Mouse (Mus musculus): ENCODE results near the gene Kpna4. TPM values are rescaled to one million over a fixed set of nuclear protein-coding genes. Genes with fewer than 3 reads are reported as not detected.

Gene Kpna4
- total RNA-seq (2014; rRNA removed) (48.2 and 53.0 TPM in 2 replicates), polyA plus RNA-seq (2015; fragmentation: Nextera tagmentation; extraction: Ambion mirVana) (21.7 and 26.4 TPM in 2 replicates)

- no peak for TF ChIP-seq CTCF (IDR thresholded peaks at IDR 0.05; ENCODE audit: low read depth)
- H3K9ac ChIP-seq (replicated peaks; ENCODE audit: low read length), result peak within 1 kb of the TSS; percentile 93
- DNase-seq (ENCODE audit: low spot score) (peak; percentile 97), ATAC-seq (peak; percentile 98)
- H3K4me2 ChIP-seq (ENCODE audit: low read depth, low read length), result peak within 1 kb of the TSS; percentile 75
- no peaks in the 10 kb centered on the region for H3K9me3 ChIP-seq (ENCODE audit: low read length)
- H3K27me3 ChIP-seq (ENCODE audit: insufficient read depth, low read length), result no peaks in the 10 kb centered on the region
- peaks cover 7% of the 10 kb centered on the region for H3K4me1 ChIP-seq (ENCODE audit: insufficient read depth, low read length)
- no peaks in the 10 kb centered on the region for H3K36me3 ChIP-seq (ENCODE audit: insufficient read depth, low read length)
- H3K27ac ChIP-seq, result peak within 1 kb of the TSS; percentile 98
- under 1% methylated on average over 76 of the region's 107 CpGs for WGBS
- peak within 1 kb of the TSS; percentile 95 for H3K4me3 ChIP-seq (ENCODE audit: low read length)
Measured at GRCm38 (mm10) chr3:69126509-69127345, at the start of gene Kpna4. Kpna4 (minus strand) TSS chr3:69127113.

GRCm38 (mm10) chr3:69175229-69175628, 48.3 kb upstream of the Kpna4 start:
- TF ChIP-seq CTCF (IDR thresholded peaks at IDR 0.05; ENCODE audit: low read depth), result no peak
- no peak for ATAC-seq
- Histone ChIP-seq H3K9ac (replicated peaks; ENCODE audit: low read length) (no peak overlapping the region), H3K27ac (no peak overlapping the region), H3K27me3 (ENCODE audit: insufficient read depth, low read length) (no peaks in the 10 kb centered on the region), H3K4me2 (ENCODE audit: low read depth, low read length) (no peak overlapping the region), H3K9me3 (ENCODE audit: low read length) (no peaks in the 10 kb centered on the region), H3K4me3 (ENCODE audit: low read length) (no peak overlapping the region), H3K4me1 (ENCODE audit: insufficient read depth, low read length) (no peaks in the 10 kb centered on the region), H3K36me3 (ENCODE audit: insufficient read depth, low read length) (no peaks in the 10 kb centered on the region)
- no peak for DNase-seq (ENCODE audit: low spot score)
- 4% methylated on average over 1 of the region's 1 CpGs for whole genome bisulfite sequencing

- H3K9ac ChIP-seq (replicated peaks; ENCODE audit: low read length), result no peak overlapping the region
- no peak for ATAC-seq
- DNase-seq (ENCODE audit: low spot score), result no peak
- no peaks in the 10 kb centered on the region for H3K36me3 ChIP-seq (ENCODE audit: insufficient read depth, low read length)
- TF ChIP-seq CTCF (IDR thresholded peaks at IDR 0.05; ENCODE audit: low read depth), result no peak
- H3K27me3 ChIP-seq (ENCODE audit: insufficient read depth, low read length), result no peaks in the 10 kb centered on the region
- H3K9me3 ChIP-seq (ENCODE audit: low read length), result no peaks in the 10 kb centered on the region
- H3K4me2 ChIP-seq (ENCODE audit: low read depth, low read length), result no peak overlapping the region
- no peaks in the 10 kb centered on the region for H3K4me1 ChIP-seq (ENCODE audit: insufficient read depth, low read length)
- no peak overlapping the region for H3K27ac ChIP-seq
- H3K4me3 ChIP-seq (ENCODE audit: low read length), result no peak overlapping the region
- 53% methylated on average over 4 of the region's 4 CpGs for WGBS
Measured at GRCm38 (mm10) chr3:69171123-69171522, 44.2 kb upstream of the Kpna4 start.

- no peak for TF ChIP-seq CTCF (IDR thresholded peaks at IDR 0.05; ENCODE audit: low read depth)
- H3K9me3 ChIP-seq (ENCODE audit: low read length), result no peaks in the 10 kb centered on the region
- H3K4me3 ChIP-seq (ENCODE audit: low read length), result no peak overlapping the region
- no peaks in the 10 kb centered on the region for H3K36me3 ChIP-seq (ENCODE audit: insufficient read depth, low read length)
- H3K27me3 ChIP-seq (ENCODE audit: insufficient read depth, low read length), result no peaks in the 10 kb centered on the region
- H3K9ac ChIP-seq (replicated peaks; ENCODE audit: low read length), result no peak overlapping the region
- H3K4me2 ChIP-seq (ENCODE audit: low read depth, low read length), result no peak overlapping the region
- no peak overlapping the region for H3K27ac ChIP-seq
- no peak for ATAC-seq
- whole genome bisulfite sequencing, result 84% methylated on average over 5 of the region's 5 CpGs
- no peaks in the 10 kb centered on the region for H3K4me1 ChIP-seq (ENCODE audit: insufficient read depth, low read length)
- DNase-seq (ENCODE audit: low spot score), result no peak
Measured at GRCm38 (mm10) chr3:69169796-69170195, 42.9 kb upstream of the Kpna4 start.

- Histone ChIP-seq H3K36me3 (ENCODE audit: insufficient read depth, low read length) (no peaks in the 10 kb centered on the region), H3K27ac (no peak overlapping the region), H3K9me3 (ENCODE audit: low read length) (no peaks in the 10 kb centered on the region), H3K27me3 (ENCODE audit: insufficient read depth, low read length) (no peaks in the 10 kb centered on the region), H3K9ac (replicated peaks; ENCODE audit: low read length) (no peak overlapping the region), H3K4me3 (ENCODE audit: low read length) (no peak overlapping the region), H3K4me1 (ENCODE audit: insufficient read depth, low read length) (no peaks in the 10 kb centered on the region), H3K4me2 (ENCODE audit: low read depth, low read length) (no peak overlapping the region)
- DNase-seq (ENCODE audit: low spot score) (no peak), ATAC-seq (no peak)
- WGBS, result 87% methylated on average over 9 of the region's 9 CpGs
- no peak for TF ChIP-seq CTCF (IDR thresholded peaks at IDR 0.05; ENCODE audit: low read depth)
Measured at GRCm38 (mm10) chr3:69168724-69169123, 41.8 kb upstream of the Kpna4 start.

GRCm38 (mm10) chr3:69163057-69163456, 36.1 kb upstream of the Kpna4 start:
- Histone ChIP-seq H3K4me2 (ENCODE audit: low read depth, low read length) (no peak overlapping the region), H3K4me3 (ENCODE audit: low read length) (no peak overlapping the region), H3K27ac (no peak overlapping the region), H3K9me3 (ENCODE audit: low read length) (no peaks in the 10 kb centered on the region), H3K9ac (replicated peaks; ENCODE audit: low read length) (no peak overlapping the region), H3K27me3 (ENCODE audit: insufficient read depth, low read length) (no peaks in the 10 kb centered on the region), H3K4me1 (ENCODE audit: insufficient read depth, low read length) (no peaks in the 10 kb centered on the region), H3K36me3 (ENCODE audit: insufficient read depth, low read length) (no peaks in the 10 kb centered on the region)
- 82% methylated on average over 6 of the region's 6 CpGs for WGBS
- ATAC-seq (no peak), DNase-seq (ENCODE audit: low spot score) (no peak)
- TF ChIP-seq CTCF (IDR thresholded peaks at IDR 0.05; ENCODE audit: low read depth), result no peak

- Histone ChIP-seq H3K9ac (replicated peaks; ENCODE audit: low read length) (no peak overlapping the region), H3K36me3 (ENCODE audit: insufficient read depth, low read length) (no peaks in the 10 kb centered on the region), H3K27ac (no peak overlapping the region), H3K27me3 (ENCODE audit: insufficient read depth, low read length) (no peaks in the 10 kb centered on the region), H3K4me3 (ENCODE audit: low read length) (no peak overlapping the region), H3K4me1 (ENCODE audit: insufficient read depth, low read length) (no peaks in the 10 kb centered on the region), H3K4me2 (ENCODE audit: low read depth, low read length) (no peak overlapping the region), H3K9me3 (ENCODE audit: low read length) (no peaks in the 10 kb centered on the region)
- WGBS, result 69% methylated on average over 1 of the region's 1 CpGs
- no peak for TF ChIP-seq CTCF (IDR thresholded peaks at IDR 0.05; ENCODE audit: low read depth)
- no peak for DNase-seq (ENCODE audit: low spot score)
- no peak for ATAC-seq
Measured at GRCm38 (mm10) chr3:69160429-69160828, 33.5 kb upstream of the Kpna4 start.
